Mouse (Mus musculus) stomach, postnatal 0 days (tissue): ENCODE measurements at regions not wholly inside any gene's neighbourhood (a gene's known extent, or its start where the extent isn't known, plus 50 kb on each side); places are given as distances from the start of the nearest gene placed in this dataset.

Experiments
- CTCF ChIP-seq: IDR thresholded peaks from 2 replicates; pipeline ENCODE4 v1.5.1; 2016; ENCODE audit warnings: antibody characterized with exemption, low read depth, mild to moderate bottlenecking, moderate library complexity
- EP300 ChIP-seq: optimal IDR thresholded peaks from 2 replicates; pipeline ENCODE3; 2016; ENCODE audit warnings: antibody characterized with exemption

- TF ChIP-seq EP300 (no peak), CTCF (no peak)
These were observed 124.6 kb downstream of the Icos start for GRCm38 (mm10) chr1:61102346-61102745.
